Comparison of ENCODE assay signal across 1 mouse cellular context in genomic region chr11:97547957-97548706, GRCm38 (mm10).
TF ChIP-seq lines count a peak whose summit lies in the region.

No protein-coding gene starts in this region.

TF ChIP-seq in MEL, 35 proteins besides CTCF, POLR2A, EP300 and RAD21 (continued from another document):
- TF ChIP-seq GABPA (IDR thresholded peaks at IDR 0.05; ENCODE audit: low read depth, low read length) (no peak), MEF2A (IDR thresholded peaks at IDR 0.05; ENCODE audit: extremely low read depth, insufficient replicate concordance, low read depth, low read length, poor library complexity, severe bottlenecking) (no peak), ZC3H11A (IDR thresholded peaks at IDR 0.05; ENCODE audit: low read depth, low read length) (no peak)
